Mouse (Mus musculus) E14TG2a.4 (cell line): ENCODE measurements around the gene Skil.
A peak's percentile ranks its signal among the peaks of the same experiment; 100 is the strongest.

Source experiments
- CTCF ChIP-seq: conservative IDR thresholded peaks from 2 replicates; pipeline ENCODE4 v1.5.1; 2014; ENCODE audit warnings: low read length
- POU5F1 ChIP-seq: IDR thresholded peaks from 2 replicates; pipeline ENCODE4 v1.6.1; 2014; ENCODE audit warnings: low read length, borderline replicate concordance

- TF ChIP-seq CTCF = peak; percentile 83
- no peak for TF ChIP-seq POU5F1
Measured at GRCm38 (mm10) chr3:31138454-31139424, 43.9 kb downstream of the Skil start.
